Mouse (Mus musculus) heart, embryonic 15.5 days (tissue): ENCODE results near the gene Mgea5. TPM values are rescaled to one million over a fixed set of nuclear protein-coding genes. Genes with fewer than 3 reads are reported as not detected.

Source experiments
- ATAC-seq: fragments of 200-750 bp; cut with Nextera tagmentation; replicated peaks from 2 replicates; pipeline ENCODE4 v1.8.0; 2017; ENCODE audit warnings: low read depth, moderate TSS enrichment; ENCODE audit not compliant: insufficient number of reproducible peaks, insufficient read depth, low FRiP score
- H3K27ac ChIP-seq: fragments of 300-500 bp; sonication (generic); 2 replicates; pipeline ENCODE4 v1.5.1; 2015; ENCODE audit warnings: mild to moderate bottlenecking, inconsistent platforms
- H3K27me3 ChIP-seq: fragments of 300-500 bp; sonication (generic); 2 replicates; pipeline ENCODE4 v1.6.1; 2015; ENCODE audit warnings: inconsistent platforms
- H3K36me3 ChIP-seq: fragments of 300-500 bp; sonication (generic); 2 replicates; pipeline ENCODE4 v1.6.1; 2015; ENCODE audit warnings: mild to moderate bottlenecking, inconsistent platforms
- H3K4me1 ChIP-seq: fragments of 300-500 bp; sonication (generic); replicated peaks from 2 replicates; pipeline ENCODE4 v1.6.1; 2015; ENCODE audit warnings: inconsistent platforms
- H3K4me2 ChIP-seq: fragments of 300-500 bp; sonication (generic); 2 replicates; pipeline ENCODE4 v1.6.1; 2015; ENCODE audit warnings: inconsistent platforms, mild to moderate bottlenecking, moderate library complexity
- H3K4me3 ChIP-seq: fragments of 300-500 bp; sonication (generic); 2 replicates; pipeline ENCODE4 v1.5.1; 2015; ENCODE audit warnings: mild to moderate bottlenecking, inconsistent platforms
- H3K9ac ChIP-seq: fragments of 300-500 bp; sonication (generic); 2 replicates; pipeline ENCODE4 v1.6.1; 2015; ENCODE audit warnings: mild to moderate bottlenecking, inconsistent platforms
- H3K9me3 ChIP-seq: fragments of 300-500 bp; sonication (generic); replicated peaks from 2 replicates; pipeline ENCODE4 v1.6.1; 2016; ENCODE audit warnings: inconsistent platforms
- WGBS: fragments of 180-500 bp; shearing (Covaris S2); methylation state at CpG from one replicate; pipeline ENCODE4 v1.1.7; 2015; ENCODE audit warnings: mixed read lengths; 5-methylcytosine and 5-hydroxymethylcytosine counted together
- polyA plus RNA-seq: library from polyadenylated mRNA; unstranded; fragments of >200 nt; fragmentation: Nextera tagmentation; extraction: Ambion mirVana; gene quantifications from 2 replicates; pipeline ENCODE4 v1.2.1, GENCODE M21; 2015

Mgea5 gene
- polyA plus RNA-seq, 1 experiment from 2014 or later: 33.8 TPM

GRCm38 (mm10) chr19:45795406-45795944 is 11.8 kb upstream of the Mgea5 start:
- H3K4me3 ChIP-seq: no peak overlapping the region
- H3K27me3 ChIP-seq: no peaks in the 10 kb centered on the region
- WGBS: 20% methylated on average over 15 of the region's 15 CpGs
- H3K36me3 ChIP-seq: no peaks in the 10 kb centered on the region
- H3K4me1 ChIP-seq: peaks cover 5% of the 10 kb centered on the region; the same call in 1 of the 2 replicates
- no peaks in the 10 kb centered on the region for H3K9me3 ChIP-seq
- H3K9ac ChIP-seq: no peak overlapping the region
- no peak for ATAC-seq
- no peak overlapping the region for H3K27ac ChIP-seq
- peak overlapping the region; percentile 49; the same call in 1 of the 2 replicates for H3K4me2 ChIP-seq

- Histone ChIP-seq H3K9ac (no peak overlapping the region), H3K27ac (no peak overlapping the region), H3K36me3 (no peaks in the 10 kb centered on the region), H3K4me3 (no peak overlapping the region), H3K9me3 (no peaks in the 10 kb centered on the region), H3K27me3 (no peaks in the 10 kb centered on the region), H3K4me1 (peaks cover 5% of the 10 kb centered on the region; the same call in 1 of the 2 replicates), H3K4me2 (no peak overlapping the region)
- WGBS: 71% methylated on average over 6 of the region's 6 CpGs
- ATAC-seq: no peak
Measured at GRCm38 (mm10) chr19:45794718-45795117, 11.1 kb upstream of the Mgea5 start.

- peaks cover 5% of the 10 kb centered on the region; the same call in 1 of the 2 replicates for H3K4me1 ChIP-seq
- no peak overlapping the region for H3K9ac ChIP-seq
- no peak for ATAC-seq
- no peaks in the 10 kb centered on the region for H3K36me3 ChIP-seq
- H3K27me3 ChIP-seq: no peaks in the 10 kb centered on the region
- no peak overlapping the region for H3K4me2 ChIP-seq
- no peak overlapping the region for H3K4me3 ChIP-seq
- WGBS: 81% methylated on average over 6 of the region's 6 CpGs
- no peak overlapping the region for H3K27ac ChIP-seq
- H3K9me3 ChIP-seq: no peaks in the 10 kb centered on the region
Measured at GRCm38 (mm10) chr19:45792404-45792803, 8.8 kb upstream of the Mgea5 start.

GRCm38 (mm10) chr19:45789888-45790874 is 6.5 kb upstream of the Mgea5 start:
- ATAC-seq: no peak
- no peaks in the 10 kb centered on the region for H3K9me3 ChIP-seq
- H3K36me3 ChIP-seq: no peaks in the 10 kb centered on the region
- no peak overlapping the region for H3K4me3 ChIP-seq
- 74% methylated on average over 13 of the region's 13 CpGs for WGBS
- H3K27ac ChIP-seq: no peak overlapping the region
- no peak overlapping the region for H3K9ac ChIP-seq
- no peaks in the 10 kb centered on the region for H3K27me3 ChIP-seq
- 0 out of 2 replicates have a peak, but pooled peaks cover 5% of the 10 kb centered on the region for H3K4me1 ChIP-seq
- no peak overlapping the region for H3K4me2 ChIP-seq

GRCm38 (mm10) chr19:45789365-45789764 is 5.7 kb upstream of the Mgea5 start:
- no peak overlapping the region for H3K4me3 ChIP-seq
- no peak for ATAC-seq
- no peaks in the 10 kb centered on the region for H3K9me3 ChIP-seq
- no peaks in the 10 kb centered on the region for H3K36me3 ChIP-seq
- 80% methylated on average over 7 of the region's 7 CpGs for WGBS
- no peak overlapping the region for H3K27ac ChIP-seq
- 0 out of 2 replicates have a peak, but pooled peaks cover 5% of the 10 kb centered on the region for H3K4me1 ChIP-seq
- no peak overlapping the region for H3K9ac ChIP-seq
- H3K27me3 ChIP-seq: no peaks in the 10 kb centered on the region
- H3K4me2 ChIP-seq: no peak overlapping the region

- no peaks in the 10 kb centered on the region for H3K27me3 ChIP-seq
- 37% methylated on average over 4 of the region's 4 CpGs for WGBS
- no peak for ATAC-seq
- no peaks in the 10 kb centered on the region for H3K9me3 ChIP-seq
- H3K9ac ChIP-seq: no peak overlapping the region
- no peaks in the 10 kb centered on the region for H3K36me3 ChIP-seq
- peaks cover 9% of the 10 kb centered on the region; the same call in 1 of the 2 replicates for H3K4me1 ChIP-seq
- H3K27ac ChIP-seq: no peak overlapping the region
- H3K4me2 ChIP-seq: no peak overlapping the region
- no peak overlapping the region for H3K4me3 ChIP-seq
Measured at GRCm38 (mm10) chr19:45788337-45788736, 4.7 kb upstream of the Mgea5 start.

GRCm38 (mm10) chr19:45787450-45787849 is 3.8 kb upstream of the Mgea5 start:
- H3K27ac ChIP-seq: no peak overlapping the region
- H3K36me3 ChIP-seq: no peaks in the 10 kb centered on the region
- H3K9ac ChIP-seq: no peak overlapping the region
- H3K4me3 ChIP-seq: no peak overlapping the region
- H3K4me2 ChIP-seq: no peak overlapping the region
- H3K9me3 ChIP-seq: no peaks in the 10 kb centered on the region
- no peak for ATAC-seq
- H3K4me1 ChIP-seq: peaks cover 4% of the 10 kb centered on the region; the same call in 1 of the 2 replicates
- 66% methylated on average over 3 of the region's 3 CpGs for WGBS
- H3K27me3 ChIP-seq: no peaks in the 10 kb centered on the region

GRCm38 (mm10) chr19:45785470-45785869 is 1.8 kb upstream of the Mgea5 start:
- 64% methylated on average over 3 of the region's 3 CpGs for WGBS
- Histone ChIP-seq H3K27me3 (no peaks in the 10 kb centered on the region), H3K36me3 (no peaks in the 10 kb centered on the region), H3K4me1 (peaks cover 21% of the 10 kb centered on the region), H3K27ac (no peak overlapping the region), H3K4me3 (no peak overlapping the region), H3K9me3 (no peaks in the 10 kb centered on the region), H3K9ac (no peak overlapping the region), H3K4me2 (no peak overlapping the region)
- no peak for ATAC-seq

- H3K4me1 ChIP-seq: peaks cover 32% of the 10 kb centered on the region
- peak overlapping the region; percentile 61 for H3K4me2 ChIP-seq
- ATAC-seq: no peak
- H3K9ac ChIP-seq: peak overlapping the region; percentile 27; the same call in 1 of the 2 replicates
- H3K27ac ChIP-seq: peak overlapping the region; percentile 62
- H3K4me3 ChIP-seq: peak overlapping the region; percentile 78
- no peaks in the 10 kb centered on the region for H3K27me3 ChIP-seq
- 30% methylated on average over 17 of the region's 17 CpGs for WGBS
- peaks cover 5% of the 10 kb centered on the region; the same call in 1 of the 2 replicates for H3K36me3 ChIP-seq
- H3K9me3 ChIP-seq: no peaks in the 10 kb centered on the region
Measured at GRCm38 (mm10) chr19:45783933-45784576, 418 bp upstream of the Mgea5 start.

- H3K9ac ChIP-seq: peak overlapping the region; percentile 85
- H3K27me3 ChIP-seq: no peaks in the 10 kb centered on the region
- peak; percentile 51 for ATAC-seq
- peak overlapping the region; percentile 70 for H3K4me2 ChIP-seq
- under 1% methylated on average over 36 of the region's 36 CpGs for WGBS
- H3K36me3 ChIP-seq: peaks cover 21% of the 10 kb centered on the region
- H3K4me1 ChIP-seq: peaks cover 33% of the 10 kb centered on the region
- H3K4me3 ChIP-seq: peak overlapping the region; percentile 78
- H3K9me3 ChIP-seq: no peaks in the 10 kb centered on the region
- H3K27ac ChIP-seq: peak overlapping the region; percentile 98
Measured at GRCm38 (mm10) chr19:45782315-45783001, 1.2 kb downstream of the Mgea5 start.
